In the genomic region with DNA sequence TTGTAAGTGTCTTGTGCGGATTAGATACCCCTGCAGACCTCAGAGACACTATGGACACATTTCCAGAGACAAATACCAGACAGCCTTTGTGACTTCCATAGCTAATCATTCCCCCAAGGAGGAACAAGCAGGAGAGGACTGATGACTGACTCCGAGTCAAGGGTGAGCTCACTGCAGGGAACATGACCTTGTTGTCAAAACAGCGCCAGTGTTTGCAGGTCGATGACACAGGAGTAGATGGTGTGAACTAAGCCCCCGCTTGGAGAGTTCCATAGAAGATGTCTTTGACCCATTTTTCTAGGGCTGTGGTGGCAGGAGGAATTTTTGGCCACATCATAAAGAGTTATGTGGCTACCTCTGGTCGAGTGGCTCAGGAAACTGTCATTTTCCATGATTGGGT, we compare ENCODE assay signal across 12 mouse cellular contexts. TPM values are rescaled to one million over a fixed set of nuclear protein-coding genes. Genes with fewer than 3 reads are reported as not detected.
"Had no signal": no experiment of that assay in that cellular context is flagged by ENCODE, and none has a peak within 500 bp of the region (broad histone marks: within the 10 kb centered on the region; RNA-seq: fewer than 3 reads in every experiment).

No protein-coding gene starts in this region.

- DNase-seq: kidney, postnatal 25 days; layer of hippocampus, adult 9-11 months; liver; lung, adult 18-20 months; lung, postnatal 10 days; lung, postnatal 36 days; thymus, postnatal 25 days had no signal

RNA-seq across cellular contexts. Expression of a gene that starts 33.4 kb away (rescaled TPM):
- total RNA-seq: layer of hippocampus, adult 2 months; layer of hippocampus, postnatal 25 days; left cerebral cortex, adult 18-20 months; left cerebral cortex, postnatal 25 days; monocyte, adult 5-6 weeks had no signal

RNA-seq across cellular contexts. Expression of a gene that starts 51.0 kb away (rescaled TPM):
- total RNA-seq: layer of hippocampus, adult 2 months; layer of hippocampus, postnatal 25 days; left cerebral cortex, adult 18-20 months; left cerebral cortex, postnatal 25 days; monocyte, adult 5-6 weeks had no signal
